Mouse (Mus musculus) forebrain, postnatal 0 days (tissue): Measurements from ENCODE around the gene Tmem242. TPM values are rescaled to one million over a fixed set of nuclear protein-coding genes. Genes with fewer than 3 reads are reported as not detected.
"Not testable (repeated sequence)": the region's sequence is repeated elsewhere in the genome, so short reads cannot be mapped to it uniquely, and the experiment has no call there.

Source experiments
- ATAC-seq: fragments of 200-750 bp; cut with Nextera tagmentation; 2 replicates; pipeline ENCODE4 v1.8.0; 2017; ENCODE audit warnings: mild to moderate bottlenecking, moderate library complexity
- DNase-seq: peaks from one replicate; pipeline ENCODE4 v3.0.0-alpha.2; 2015
- H3K27ac ChIP-seq: fragments of 300-500 bp; sonication (generic); 2 replicates; pipeline ENCODE4 v1.5.1; 2014; ENCODE audit warnings: low read depth, mild to moderate bottlenecking, antibody characterized with exemption, low read length, moderate library complexity, mixed read lengths
- H3K27me3 ChIP-seq: fragments of 300-500 bp; sonication (generic); 2 replicates; pipeline ENCODE4 v1.6.1; 2014; ENCODE audit warnings: mild to moderate bottlenecking, low read length, mixed read lengths; ENCODE audit not compliant: insufficient read depth
- H3K36me3 ChIP-seq: fragments of 300-500 bp; sonication (generic); 2 replicates; pipeline ENCODE4 v1.6.1; 2014; ENCODE audit warnings: mild to moderate bottlenecking, moderate library complexity; ENCODE audit not compliant: insufficient read depth
- H3K4me1 ChIP-seq: fragments of 300-500 bp; sonication (generic); 2 replicates; pipeline ENCODE4 v1.6.1; 2014; ENCODE audit warnings: antibody characterized with exemption; ENCODE audit not compliant: insufficient read depth
- H3K4me2 ChIP-seq: fragments of 300-500 bp; sonication (generic); 2 replicates; pipeline ENCODE4 v1.6.1; 2014; ENCODE audit warnings: low read depth, mild to moderate bottlenecking, moderate library complexity
- H3K4me3 ChIP-seq: fragments of 300-500 bp; sonication (generic); 2 replicates; pipeline ENCODE4 v1.5.1; 2014; ENCODE audit warnings: low read depth, low read length, mixed read lengths
- H3K9ac ChIP-seq: fragments of 300-500 bp; sonication (generic); 2 replicates; pipeline ENCODE4 v1.6.1; 2014; ENCODE audit warnings: mild to moderate bottlenecking
- H3K9me3 ChIP-seq: fragments of 300-500 bp; sonication (generic); 2 replicates; pipeline ENCODE4 v1.6.1; 2016; ENCODE audit warnings: low read length
- CTCF ChIP-seq: sonication (generic); IDR thresholded peaks from 2 replicates; pipeline ENCODE4 v1.5.1; 2016; ENCODE audit warnings: antibody characterized with exemption, control low read depth, low read depth
- WGBS: fragments of 180-500 bp; shearing (Covaris S2); extraction: QIAGEN DNeasy Blood & Tissue Kit; methylation state at CpG from one replicate; pipeline ENCODE4 v1.1.7; 2014; 5-methylcytosine and 5-hydroxymethylcytosine counted together
- polyA plus RNA-seq: library from polyadenylated mRNA; unstranded; fragments of >200 nt; fragmentation: Nextera tagmentation; extraction: Ambion mirVana; gene quantifications from 2 replicates; pipeline ENCODE4 v1.2.1, GENCODE M21; 2015
- total RNA-seq: library from RNA; depleted of rRNA; stranded (reverse); fragments of >200 nt; gene quantifications from 2 replicates; pipeline ENCODE4 v1.2.3, GENCODE M21; 2014

The Tmem242 gene
- total and polyA plus RNA-seq, 2 experiments from 2014 or later = 96.4 to 123 TPM

DNA sequence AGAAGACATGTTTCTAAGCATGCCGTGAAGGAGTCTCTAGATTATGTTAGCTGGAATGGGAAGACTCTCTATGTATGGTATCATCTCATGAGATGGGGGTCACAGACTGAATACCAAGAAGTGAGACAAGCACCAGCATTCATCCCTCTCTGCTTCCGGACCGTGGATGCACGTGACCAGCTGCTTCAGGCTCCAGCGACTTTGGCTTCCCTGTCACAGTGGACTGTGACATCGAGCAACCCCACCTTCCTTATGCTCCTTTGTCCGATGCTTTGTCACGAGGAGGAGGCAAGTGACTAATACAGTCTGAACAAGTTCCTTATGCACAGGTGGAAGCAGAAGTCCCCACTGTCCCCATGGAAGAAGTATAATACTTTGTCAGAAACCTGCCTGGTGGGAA lies 26.7 kb upstream of the Tmem242 start:
- no peak for TF ChIP-seq CTCF
- 83% methylated on average over 8 of the region's 8 CpGs for WGBS
- Histone ChIP-seq H3K4me2 (no peak overlapping the region), H3K27ac (no peak overlapping the region), H3K36me3 (no peaks in the 10 kb centered on the region), H3K9me3 (no peaks in the 10 kb centered on the region), H3K9ac (no peak overlapping the region), H3K27me3 (no peaks in the 10 kb centered on the region), H3K4me3 (no peak overlapping the region), H3K4me1 (no peaks in the 10 kb centered on the region)
- DNase-seq (no peak), ATAC-seq (no peak)

DNA sequence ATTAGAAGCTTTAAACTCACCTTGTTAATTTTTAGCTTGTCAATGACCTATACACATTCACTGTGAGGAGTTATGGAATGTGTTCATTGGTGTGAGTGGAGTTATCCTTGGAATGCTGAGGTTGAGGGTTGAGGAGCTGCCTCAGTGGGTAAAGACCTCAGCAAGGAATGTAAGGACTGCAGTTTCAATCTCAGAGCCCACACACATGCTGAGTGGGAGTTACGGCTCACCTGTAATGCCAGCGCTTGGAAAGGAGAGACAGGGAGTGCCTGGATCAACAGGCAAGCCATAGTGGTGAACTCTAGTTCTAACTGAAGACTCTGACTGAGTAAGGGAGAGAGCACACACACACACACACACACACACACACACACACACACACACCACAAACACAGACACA lies 23.9 kb upstream of the Tmem242 start:
- 87% methylated on average over 2 of the region's 2 CpGs for WGBS
- ATAC-seq (no peak), DNase-seq (no peak)
- Histone ChIP-seq H3K9ac (no peak overlapping the region), H3K4me1 (no peaks in the 10 kb centered on the region), H3K27me3 (no peaks in the 10 kb centered on the region), H3K4me2 (no peak overlapping the region), H3K4me3 (no peak overlapping the region), H3K9me3 (no peaks in the 10 kb centered on the region), H3K36me3 (no peaks in the 10 kb centered on the region), H3K27ac (no peak overlapping the region)
- TF ChIP-seq CTCF = no peak

DNA sequence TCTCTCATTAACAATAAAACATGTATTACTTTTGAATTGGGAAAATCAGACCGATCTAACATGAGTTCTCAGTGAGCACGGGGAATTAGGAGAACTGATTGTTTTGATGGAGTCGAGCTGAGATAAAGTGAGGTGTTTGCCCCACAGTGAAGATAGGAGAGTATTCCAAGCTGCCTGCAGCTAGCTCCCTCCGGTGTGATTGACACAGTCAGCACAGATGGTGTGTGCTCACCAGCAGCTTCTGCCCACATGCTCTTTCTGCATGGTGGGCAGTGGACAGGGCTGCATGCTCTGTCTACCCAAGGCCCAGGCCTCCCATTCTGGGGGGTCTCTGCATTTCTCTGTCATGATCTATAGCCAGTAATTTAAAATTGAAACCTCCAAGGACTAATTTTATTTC lies 13.6 kb upstream of the Tmem242 start:
- Histone ChIP-seq H3K4me3 (no peak overlapping the region), H3K4me2 (no peak overlapping the region), H3K9ac (no peak overlapping the region), H3K4me1 (no peaks in the 10 kb centered on the region), H3K27ac (no peak overlapping the region), H3K36me3 (no peaks in the 10 kb centered on the region), H3K9me3 (no peaks in the 10 kb centered on the region), H3K27me3 (peaks cover 5% of the 10 kb centered on the region; the same call in 1 of the 2 replicates)
- DNase-seq (no peak), ATAC-seq (no peak)
- 77% methylated on average over 4 of the region's 4 CpGs for WGBS
- no peak for TF ChIP-seq CTCF

DNA sequence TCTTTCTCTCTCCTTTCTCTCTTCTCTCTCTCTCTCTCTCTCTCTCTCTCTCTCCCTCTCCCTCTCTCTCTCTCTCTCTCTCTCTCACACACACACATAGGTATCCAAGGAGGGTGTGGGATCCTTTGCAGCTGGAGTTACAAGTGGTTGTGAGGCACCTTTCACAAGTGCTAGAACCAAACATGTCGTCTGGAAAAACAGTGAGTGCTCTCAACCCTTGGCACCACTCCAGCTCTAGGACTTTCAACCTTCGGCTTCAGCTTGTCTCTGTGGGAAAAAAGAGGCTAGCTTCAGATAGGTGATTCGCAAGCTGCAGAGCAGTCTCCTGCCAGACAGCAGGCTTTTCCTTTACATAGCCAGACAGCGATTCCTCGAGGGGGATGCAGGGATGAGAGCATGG lies 3.7 kb upstream of the Tmem242 start:
- Histone ChIP-seq H3K27ac (no peak overlapping the region), H3K36me3 (no peaks in the 10 kb centered on the region), H3K4me3 (no peak overlapping the region), H3K4me1 (0 out of 2 replicates have a peak, but pooled peaks cover 9% of the 10 kb centered on the region), H3K27me3 (no peaks in the 10 kb centered on the region), H3K9me3 (no peaks in the 10 kb centered on the region), H3K4me2 (no peak overlapping the region), H3K9ac (no peak overlapping the region)
- no peak for TF ChIP-seq CTCF
- ATAC-seq (no peak), DNase-seq (no peak)
- 46% methylated on average over 5 of the region's 5 CpGs for WGBS

DNA sequence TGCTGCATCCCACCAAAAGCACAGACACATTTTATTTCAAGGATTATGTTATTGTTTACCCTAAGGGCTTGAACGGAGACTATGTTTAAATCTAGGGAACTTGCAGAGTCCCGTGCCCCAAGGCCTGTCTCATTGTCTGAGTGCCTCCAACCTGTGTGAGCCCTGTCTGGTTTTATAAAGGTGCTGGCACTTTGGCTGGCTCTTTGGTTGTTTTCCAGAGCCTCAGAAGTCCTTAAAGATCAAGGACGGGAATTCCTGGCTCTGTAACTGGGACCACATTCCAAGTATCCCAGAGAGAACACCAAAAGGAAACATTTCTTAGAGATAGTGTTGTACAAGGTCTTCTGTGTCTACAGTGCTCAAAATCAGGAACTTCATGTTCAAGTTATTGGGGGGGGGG lies 3.2 kb upstream of the Tmem242 start:
- Histone ChIP-seq H3K27ac (no peak overlapping the region), H3K4me3 (no peak overlapping the region), H3K36me3 (no peaks in the 10 kb centered on the region), H3K27me3 (no peaks in the 10 kb centered on the region), H3K9ac (no peak overlapping the region), H3K4me2 (no peak overlapping the region), H3K9me3 (no peaks in the 10 kb centered on the region), H3K4me1 (0 out of 2 replicates have a peak, but pooled peaks cover 9% of the 10 kb centered on the region)
- 62% methylated on average over 3 of the region's 3 CpGs for WGBS
- no peak for ATAC-seq
- no peak for TF ChIP-seq CTCF
- no peak for DNase-seq

DNA sequence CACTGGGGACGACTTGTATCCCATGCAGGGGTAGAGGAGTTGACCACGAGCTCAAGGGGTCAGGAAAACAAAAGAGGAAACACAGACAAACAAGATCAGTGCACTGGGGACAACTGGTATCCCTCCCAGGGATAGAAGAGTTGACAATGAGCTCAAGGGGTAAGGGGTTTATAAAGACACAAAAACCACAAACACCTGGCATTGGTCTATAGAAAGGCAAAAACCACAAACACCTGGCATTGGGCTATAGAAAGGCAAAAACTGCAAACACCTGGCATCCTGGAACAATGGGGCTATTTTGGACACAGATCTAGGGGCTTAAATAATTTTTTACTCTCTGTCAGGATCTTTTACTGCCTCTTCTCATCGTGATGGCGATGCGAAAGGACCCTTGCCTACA lies 2.3 kb upstream of the Tmem242 start:
- WGBS = 84% methylated on average over 5 of the region's 5 CpGs
- ATAC-seq = not testable (repeated sequence)

DNA sequence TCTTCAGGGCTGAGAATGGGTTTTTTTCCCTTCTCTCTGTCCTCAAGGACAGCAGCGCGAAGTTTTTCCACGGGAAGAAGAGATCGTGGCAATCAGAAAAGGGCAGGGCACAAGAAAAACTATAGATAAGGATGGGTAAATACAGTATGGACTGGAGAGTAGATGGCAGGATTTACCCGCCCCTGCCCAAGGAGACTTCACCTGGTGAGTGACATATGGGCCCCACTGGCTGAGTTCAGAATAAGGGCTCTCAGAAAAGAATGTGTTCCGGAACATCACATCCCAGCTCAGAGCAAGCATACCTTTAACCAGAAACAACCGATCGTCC lies 264 bp downstream of the Tmem242 start:
- ATAC-seq (peak; percentile 26), DNase-seq (no peak)
- Histone ChIP-seq H3K4me3 (peak overlapping the region; percentile 67), H3K4me2 (peak overlapping the region; percentile 78), H3K36me3 (0 out of 2 replicates have a peak, but pooled peaks cover 4% of the 10 kb centered on the region), H3K27ac (peak overlapping the region; percentile 57; the same call in 1 of the 2 replicates), H3K27me3 (no peaks in the 10 kb centered on the region), H3K9ac (peak overlapping the region; percentile 73), H3K9me3 (no peaks in the 10 kb centered on the region), H3K4me1 (0 out of 2 replicates have a peak, but pooled peaks cover 9% of the 10 kb centered on the region)
- 2% methylated on average over 8 of the region's 8 CpGs for WGBS
- TF ChIP-seq CTCF = no peak

More for the DNA sequence above, 2.3 kb upstream of the Tmem242 start:
- not testable (repeated sequence) for DNase-seq, H3K9me3 ChIP-seq, H3K27ac ChIP-seq, H3K27me3 ChIP-seq, H3K4me2 ChIP-seq, H3K4me1 ChIP-seq, H3K36me3 ChIP-seq, H3K4me3 ChIP-seq, H3K9ac ChIP-seq

DNA sequence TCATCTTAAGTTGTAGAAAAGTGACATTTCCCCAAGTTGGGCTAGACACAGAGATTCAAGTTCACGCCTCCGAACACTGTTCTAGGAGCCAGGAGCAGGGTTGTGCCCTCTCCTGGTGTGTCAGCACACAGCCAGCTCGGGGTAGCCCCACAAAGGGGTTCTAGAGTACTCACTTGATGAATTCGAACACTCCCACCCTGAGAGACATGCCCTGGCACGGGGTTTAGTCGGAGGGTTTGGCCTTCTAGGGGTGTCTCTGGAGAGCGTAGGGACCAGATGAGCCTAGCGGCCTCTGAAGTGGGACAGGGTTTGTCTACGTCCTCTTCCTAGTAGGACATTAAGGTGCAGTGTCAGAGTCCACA lies 10.3 kb downstream of the Tmem242 start:
- 0 out of 2 replicates have a peak overlapping the region, but pooled peaks have one; percentile 9 for H3K27ac ChIP-seq
- no peak overlapping the region for H3K4me3 ChIP-seq
- H3K4me1 ChIP-seq = no peaks in the 10 kb centered on the region
- H3K27me3 ChIP-seq = no peaks in the 10 kb centered on the region
- no peak overlapping the region for H3K9ac ChIP-seq
- DNase-seq (no peak), ATAC-seq (peak; percentile 70)
- no peak overlapping the region for H3K4me2 ChIP-seq
- WGBS = 76% methylated on average over 9 of the region's 9 CpGs
- H3K36me3 ChIP-seq = peaks cover 20% of the 10 kb centered on the region
- H3K9me3 ChIP-seq = no peaks in the 10 kb centered on the region
- no peak for TF ChIP-seq CTCF
